Mouse (Mus musculus) heart, adult 11 months (tissue): ENCODE measurements at regions not wholly inside any gene's neighbourhood (a gene's known extent, or its start where the extent isn't known, plus 50 kb on each side); places are given as distances from the start of the nearest gene placed in this dataset.
A peak's percentile ranks its signal among the peaks of the same experiment; 100 is the strongest.
"Not testable (repeated sequence)": the region's sequence is repeated elsewhere in the genome, so short reads cannot be mapped to it uniquely, and the experiment has no call there.

Experiments
- DNase-seq: peaks from one replicate; pipeline ENCODE4 v3.0.0; 2022

DNA sequence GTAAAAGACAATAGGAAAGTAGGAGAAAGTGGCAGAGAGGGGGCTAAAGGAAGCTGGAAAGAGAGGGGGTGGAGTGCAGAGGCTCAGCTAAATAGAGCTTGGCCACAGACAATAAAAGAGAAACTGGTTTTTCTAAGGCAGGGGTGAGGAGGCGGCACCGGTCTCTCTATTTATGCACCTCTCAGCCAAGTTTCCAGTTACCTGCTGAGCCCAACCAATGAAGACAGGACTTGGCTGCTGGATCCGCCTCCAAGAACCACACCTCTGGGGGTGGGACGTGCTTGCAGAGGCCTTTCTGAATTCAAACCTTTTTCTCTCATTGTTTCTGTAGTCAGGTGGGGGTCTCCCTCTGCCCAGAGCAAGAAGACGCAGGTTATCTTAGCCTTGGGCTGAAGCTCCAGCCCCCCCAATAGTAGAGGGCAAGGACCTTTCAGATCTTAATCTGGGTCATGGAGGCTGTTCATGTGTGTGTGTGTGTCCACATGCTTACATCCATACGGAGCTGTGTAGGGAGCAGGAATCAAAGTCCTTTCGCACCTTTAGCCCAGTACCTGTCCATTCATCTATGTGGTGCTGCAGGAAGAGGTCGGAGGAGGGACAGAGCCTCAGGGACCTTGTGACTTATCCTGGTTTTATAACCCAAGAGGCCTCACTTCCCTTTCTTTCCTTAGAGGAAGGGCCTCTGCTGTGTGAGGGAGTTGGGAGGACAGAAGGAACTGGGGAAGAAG, 140.1 kb upstream of the Camk1g start:
- peak; percentile 83 for DNase-seq

DNA sequence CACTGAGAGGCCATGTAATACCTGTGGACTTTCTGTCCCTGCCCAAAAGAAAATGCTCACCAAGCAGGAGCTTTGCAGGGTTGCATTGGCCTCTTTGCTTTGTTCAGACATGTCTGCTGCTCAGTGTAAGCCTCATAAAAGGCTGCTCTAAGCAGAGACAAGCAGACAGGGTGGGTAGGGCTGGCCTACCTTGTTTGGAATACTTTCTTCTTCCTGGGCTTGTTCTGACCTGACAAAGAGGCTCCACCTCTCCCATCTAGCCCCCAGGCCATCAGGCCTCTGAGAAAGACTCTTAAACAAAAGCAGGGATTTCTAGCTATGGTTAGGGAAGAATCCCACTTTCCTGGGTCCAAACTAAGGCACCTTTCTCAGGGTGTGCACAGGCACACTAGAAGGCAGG, 138.2 kb upstream of the Camk1g start:
- DNase-seq, result no peak

DNA sequence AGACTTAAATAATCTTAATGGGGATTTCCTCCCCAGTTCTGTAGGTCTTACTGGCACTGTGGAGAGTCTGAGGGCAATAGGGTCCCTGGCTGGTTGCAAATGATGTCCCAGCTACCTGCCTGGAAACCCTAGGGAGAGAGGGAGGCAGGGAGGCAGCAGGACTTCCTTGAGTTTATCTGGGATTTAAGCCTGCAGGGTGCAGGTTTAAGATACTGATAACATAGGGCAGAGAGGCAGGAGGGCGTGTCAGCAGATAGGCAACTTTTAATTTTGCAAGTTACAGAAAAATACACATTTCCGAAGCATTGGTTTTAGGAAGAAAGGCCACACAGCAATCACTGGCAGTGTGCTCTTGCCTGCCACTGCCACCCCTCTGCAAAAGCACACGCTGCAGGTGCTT, 136.9 kb upstream of the Camk1g start:
- DNase-seq, result no peak

DNA sequence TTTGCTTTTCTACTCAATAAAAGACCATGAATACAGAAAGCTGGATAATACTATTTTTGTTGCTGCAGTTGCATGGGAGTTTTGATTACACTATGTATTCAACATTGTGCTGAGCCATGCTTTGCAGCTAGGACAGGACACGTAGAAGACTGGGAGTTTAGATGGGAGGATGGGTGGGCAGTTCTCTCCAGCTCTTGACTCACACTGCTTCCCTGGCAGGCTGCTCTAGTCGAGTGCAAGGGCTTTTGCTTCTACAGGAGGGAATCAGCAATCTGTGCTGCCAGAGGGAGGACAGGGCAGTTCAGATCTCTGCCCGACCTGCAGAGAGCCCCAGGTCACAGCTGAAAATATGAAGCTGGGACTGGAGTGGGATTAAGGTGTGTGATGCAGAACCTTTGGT, 135.3 kb upstream of the Camk1g start:
- DNase-seq, result no peak

DNA sequence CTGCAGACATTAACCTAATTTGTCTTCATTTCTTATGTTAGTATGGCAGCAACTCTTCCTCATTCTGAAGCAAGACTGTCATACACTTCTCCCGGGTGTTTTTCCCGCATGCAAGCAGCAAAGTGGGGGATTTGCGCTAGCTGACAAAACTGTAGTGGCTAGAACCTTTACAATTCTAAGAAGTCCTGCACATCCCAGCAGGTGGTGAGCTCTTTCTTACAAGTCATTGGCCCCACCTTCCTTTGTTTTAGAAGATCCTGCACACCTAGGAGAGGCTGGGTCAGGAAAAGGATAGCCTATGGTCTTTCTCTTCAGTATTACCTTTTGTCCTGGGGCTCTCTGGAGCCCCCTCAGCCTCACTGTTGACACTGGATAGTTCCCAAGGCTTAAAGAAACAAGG, 134.5 kb upstream of the Camk1g start:
- no peak for DNase-seq

DNA sequence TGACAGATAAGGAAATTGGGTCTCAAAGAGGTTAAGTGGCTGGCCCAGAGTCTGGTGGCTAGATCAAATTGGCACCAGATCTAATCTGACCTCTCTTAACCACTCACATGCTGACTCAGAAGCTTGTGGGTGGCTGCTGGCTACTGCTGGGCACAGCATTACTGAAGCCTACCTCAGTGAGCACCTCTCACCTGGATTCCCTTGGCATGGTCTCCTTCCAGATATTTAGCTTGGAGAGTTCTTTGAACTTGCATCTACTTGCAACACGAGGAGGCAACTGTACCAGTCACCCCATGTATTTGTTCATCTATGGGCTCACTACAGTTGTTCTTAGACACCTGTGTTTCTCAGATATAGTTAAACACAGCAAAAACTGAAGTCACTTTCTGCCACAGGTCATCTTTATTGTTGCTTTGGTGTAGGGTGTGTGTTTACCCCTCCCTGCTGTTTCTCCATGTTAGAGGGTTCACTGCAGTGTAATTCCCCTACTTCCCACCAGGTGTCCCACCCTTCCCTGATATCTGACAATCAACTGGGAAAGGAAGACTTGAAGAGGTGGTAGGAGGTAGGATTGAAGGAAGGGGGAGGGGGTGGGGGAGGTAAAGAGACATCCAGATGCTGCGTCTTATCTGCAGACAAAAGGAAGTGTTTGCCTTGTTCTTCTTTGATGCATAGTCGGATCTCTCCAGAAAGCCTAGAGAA, 133.7 kb upstream of the Camk1g start:
- peak; percentile 25 for DNase-seq

DNA sequence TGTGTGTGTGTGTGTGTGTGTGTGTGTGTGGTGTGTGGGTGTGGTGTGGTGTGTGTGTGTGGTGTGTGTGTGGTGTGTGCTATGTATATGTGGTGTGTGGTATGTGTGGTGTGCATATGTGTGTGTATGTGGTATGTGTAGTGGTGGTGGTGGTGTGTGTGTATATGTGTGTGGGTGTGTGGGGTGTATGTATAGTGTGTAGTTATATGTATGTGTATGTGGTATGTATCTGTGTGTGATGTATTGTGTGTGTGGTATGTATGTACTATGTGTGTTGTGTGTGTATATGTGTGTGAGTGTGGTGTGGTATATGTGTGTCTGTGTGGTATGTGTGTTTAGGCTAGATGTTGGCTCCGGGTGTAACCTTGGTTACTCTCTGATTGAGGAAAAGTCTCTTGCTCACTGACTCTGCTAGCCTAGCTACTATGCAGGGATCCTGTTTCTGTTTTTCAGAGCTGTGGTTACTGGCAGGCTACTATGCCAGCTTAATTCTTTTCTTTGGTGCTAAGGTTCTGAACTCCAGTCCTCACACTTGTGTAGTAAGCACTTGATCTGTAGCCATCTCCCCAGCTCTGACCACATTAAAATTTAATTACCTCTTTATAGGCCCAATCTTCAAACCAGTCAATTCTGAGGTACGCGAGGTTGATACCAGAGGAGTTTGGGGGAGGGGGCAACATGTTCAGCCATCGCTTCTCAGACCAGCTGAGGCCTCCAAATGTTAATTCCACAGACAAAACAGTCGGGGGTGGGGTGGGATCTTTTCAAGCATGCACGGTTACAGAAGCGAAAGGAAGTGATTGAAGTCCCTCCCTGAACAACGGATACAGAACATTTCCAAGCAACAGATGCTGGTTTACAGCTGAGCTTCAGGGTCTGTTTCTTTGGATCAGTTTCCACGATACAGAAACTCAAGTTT, 126.4 kb upstream of the Camk1g start:
- DNase-seq, result no peak

DNA sequence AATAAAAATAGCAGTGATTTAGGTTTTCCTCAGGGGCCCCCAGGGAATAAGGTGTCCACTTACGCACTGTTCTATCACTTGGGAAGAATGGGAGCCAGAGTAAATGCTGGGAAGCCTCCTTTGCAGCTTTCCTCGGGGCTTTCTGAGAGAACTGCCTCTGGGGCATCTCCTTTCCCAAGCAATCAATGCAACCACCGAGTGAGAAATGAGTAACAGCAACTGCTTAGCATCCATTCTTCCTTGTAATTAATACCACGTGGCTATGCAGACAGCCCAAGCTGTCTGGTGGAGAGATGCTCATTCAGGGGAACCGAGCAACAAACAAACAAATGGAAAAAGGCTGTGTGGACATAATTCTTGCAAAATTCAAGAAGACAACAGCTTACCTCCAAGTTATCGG, 117.9 kb upstream of the Camk1g start:
- no peak for DNase-seq

DNA sequence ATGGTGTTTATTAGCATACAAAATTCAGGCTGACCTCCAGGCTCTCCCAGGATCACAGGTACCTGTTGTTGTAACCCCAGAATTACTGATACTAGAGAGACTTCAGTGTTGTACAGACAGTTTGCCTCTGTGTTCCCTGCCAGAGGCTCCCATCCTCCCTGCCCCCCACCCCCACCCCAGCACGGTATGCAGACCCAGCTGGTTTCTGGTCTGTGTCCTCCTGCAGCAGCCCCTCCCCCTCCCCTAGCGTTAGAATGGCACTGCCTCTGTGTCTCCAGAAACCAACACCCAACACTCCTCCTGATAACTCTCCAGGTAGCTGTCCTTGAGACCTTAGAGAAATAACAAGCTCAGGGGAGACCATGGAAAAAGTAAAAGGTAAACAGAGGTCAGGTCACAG, 116.6 kb upstream of the Camk1g start:
- not testable (repeated sequence) for DNase-seq

DNA sequence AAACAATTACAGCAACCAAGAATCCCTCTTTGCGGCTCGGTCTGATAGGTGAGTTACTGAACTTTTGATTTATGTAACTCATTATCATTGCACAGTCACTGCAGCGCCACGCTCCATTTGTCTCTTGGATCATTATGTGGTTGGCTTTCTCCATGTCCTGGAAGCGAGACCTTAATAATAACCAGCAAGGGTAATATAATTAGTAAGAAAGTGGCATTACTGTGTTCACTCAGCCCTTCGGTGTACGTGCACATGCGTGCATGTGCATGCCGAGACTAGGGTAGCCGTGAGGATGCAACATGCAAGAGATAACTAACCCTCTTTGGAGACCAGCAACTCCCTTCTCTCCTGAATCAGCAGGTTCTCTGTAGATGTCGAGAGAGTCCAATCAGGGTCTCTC, 114.9 kb upstream of the Camk1g start:
- no peak for DNase-seq

DNA sequence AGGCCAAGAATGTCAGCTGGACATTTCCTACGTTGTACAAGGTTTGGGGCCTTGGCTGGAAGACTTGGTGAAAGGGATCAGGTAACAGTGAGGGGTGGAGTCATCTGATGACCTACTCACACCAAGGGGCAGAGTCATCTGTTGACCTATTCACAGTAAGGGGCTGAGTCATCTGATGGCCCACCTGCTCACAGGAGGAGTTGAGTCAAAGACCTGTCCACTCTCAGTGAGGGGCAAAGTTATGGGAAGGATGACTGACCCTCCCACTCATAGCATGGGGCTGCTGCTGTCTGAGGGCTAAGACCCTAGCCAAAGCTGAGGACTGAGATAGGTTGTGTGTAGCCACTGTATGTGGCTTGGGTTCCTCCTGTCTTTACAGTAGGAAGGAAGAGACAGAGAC, 107.2 kb upstream of the Camk1g start:
- no peak for DNase-seq

DNA sequence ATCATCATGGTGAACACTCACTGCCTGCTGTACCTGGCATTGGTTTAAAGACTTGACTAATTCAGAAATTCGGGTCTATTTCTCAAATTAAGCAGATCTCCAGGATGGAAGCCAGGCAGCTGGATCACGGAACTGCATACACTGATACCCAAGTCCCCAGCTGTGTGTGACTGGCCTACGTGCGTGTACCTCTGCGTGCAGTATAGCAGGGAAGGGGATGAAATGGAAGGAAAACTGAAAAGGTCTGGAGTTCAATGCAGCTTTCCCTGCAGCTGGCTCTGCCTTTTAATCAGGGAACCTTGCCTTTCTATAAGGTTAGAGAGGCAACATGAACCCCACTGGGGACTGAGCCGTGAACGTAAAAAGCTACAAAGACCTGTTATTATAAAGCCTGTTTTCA, 106.7 kb upstream of the Camk1g start:
- no peak for DNase-seq

DNA sequence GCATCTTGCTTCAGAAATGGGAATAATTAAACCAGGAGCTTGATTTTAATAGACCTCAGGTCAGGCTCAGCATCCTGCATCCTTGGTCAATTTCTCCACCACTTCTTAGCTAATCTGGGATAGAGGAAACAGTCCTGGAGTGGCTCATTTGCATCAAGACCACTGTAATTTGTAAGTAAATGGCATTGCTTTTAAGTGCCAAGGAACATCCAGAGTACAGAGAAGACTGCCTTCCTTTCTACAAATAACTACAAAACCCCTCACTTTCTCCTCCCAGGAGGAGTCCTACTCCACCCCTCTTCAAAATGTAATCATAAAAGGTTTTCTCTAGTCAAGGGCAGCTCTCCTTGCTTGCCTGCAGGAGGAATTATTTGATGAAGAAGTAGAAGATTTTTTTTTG, 96.2 kb upstream of the Camk1g start:
- no peak for DNase-seq

DNA sequence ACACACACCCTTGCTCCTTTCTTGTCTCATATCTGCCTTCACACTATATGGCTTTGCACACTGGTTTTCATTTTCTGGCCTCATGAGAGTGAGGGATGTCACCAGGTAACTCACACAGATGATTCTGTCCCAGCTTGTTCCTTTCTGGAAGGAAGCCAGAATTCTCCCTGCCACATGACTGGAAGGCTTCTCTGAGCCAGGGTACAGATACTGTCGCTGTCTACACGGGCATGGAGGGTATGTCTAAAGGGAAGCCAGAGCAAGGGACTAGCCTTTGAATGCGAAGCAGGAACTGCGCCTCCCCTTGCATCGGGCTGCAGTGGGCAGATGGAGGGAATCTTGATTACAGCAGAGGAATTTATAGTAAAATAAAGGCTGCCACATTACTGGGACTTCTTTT, 89.6 kb upstream of the Camk1g start:
- no peak for DNase-seq

DNA sequence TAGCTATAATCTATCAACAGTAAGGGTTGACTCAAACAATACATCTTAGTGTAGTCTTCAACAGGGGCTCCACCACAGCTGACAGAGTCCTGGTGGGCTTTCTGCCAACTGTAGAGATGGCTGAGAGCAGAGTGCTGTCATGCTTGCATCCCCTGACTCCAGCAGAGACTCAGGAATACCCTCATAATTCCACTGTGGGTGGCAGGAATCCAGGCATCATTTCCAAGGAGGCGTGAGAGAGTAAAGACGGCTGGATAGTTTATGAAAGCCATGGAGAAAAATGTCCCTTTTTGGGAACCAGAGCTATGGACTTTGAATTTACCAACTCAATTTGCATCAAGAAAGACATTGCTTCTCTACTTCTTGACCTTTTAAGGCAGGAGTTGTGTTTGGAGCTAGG, 87.8 kb upstream of the Camk1g start:
- DNase-seq, result no peak

DNA sequence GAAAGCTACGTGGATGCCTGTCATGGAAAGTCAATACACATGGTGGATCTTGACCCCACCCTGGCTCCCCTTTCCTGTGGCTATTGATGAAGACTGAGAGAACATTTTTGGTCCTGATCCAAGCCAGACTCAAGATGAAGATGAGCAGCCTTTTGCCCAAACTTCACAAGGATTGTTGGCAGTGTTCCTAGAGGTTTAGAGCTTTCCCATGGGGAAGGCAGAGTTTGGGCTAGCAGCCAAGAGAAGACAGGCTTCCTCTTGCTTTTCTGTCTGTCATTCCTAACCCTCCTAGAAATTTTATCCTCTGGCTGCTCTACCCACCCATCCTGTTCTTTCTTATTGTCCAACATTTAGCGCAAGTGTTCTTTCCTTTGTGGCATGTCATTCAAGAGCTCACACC, 83.6 kb upstream of the Camk1g start:
- no peak for DNase-seq

DNA sequence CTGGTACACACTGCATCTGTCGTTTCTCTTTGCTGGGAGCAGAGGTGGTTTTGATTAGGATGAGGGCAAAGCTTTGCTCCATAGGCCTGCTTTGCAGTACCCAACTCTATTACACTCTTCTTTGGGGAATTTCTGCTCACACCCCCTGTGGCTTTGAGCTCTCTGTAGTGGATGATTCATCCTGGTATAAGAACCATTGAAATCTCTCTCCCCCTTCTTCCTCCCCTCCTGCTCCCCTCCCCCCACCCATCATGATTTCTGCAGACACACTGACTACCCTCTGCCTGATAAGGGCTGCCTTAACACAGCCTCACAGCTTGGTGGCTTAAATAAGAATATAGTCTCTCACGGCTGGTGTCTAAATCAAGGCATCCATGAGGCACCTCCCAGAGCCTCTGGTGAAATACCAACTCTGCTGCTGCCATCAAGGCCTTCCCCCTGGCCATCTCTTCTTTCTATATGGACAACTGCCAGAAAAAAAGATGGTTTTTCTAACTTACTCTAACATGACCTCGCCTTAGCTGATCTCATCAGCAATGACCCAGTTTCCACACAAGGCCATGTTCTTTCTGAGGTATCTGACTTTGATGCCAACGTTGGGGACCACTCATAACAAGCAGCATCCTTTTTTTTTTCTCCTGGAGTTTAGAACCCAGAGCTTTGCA, 81.5 kb upstream of the Camk1g start:
- DNase-seq, result no peak

DNA sequence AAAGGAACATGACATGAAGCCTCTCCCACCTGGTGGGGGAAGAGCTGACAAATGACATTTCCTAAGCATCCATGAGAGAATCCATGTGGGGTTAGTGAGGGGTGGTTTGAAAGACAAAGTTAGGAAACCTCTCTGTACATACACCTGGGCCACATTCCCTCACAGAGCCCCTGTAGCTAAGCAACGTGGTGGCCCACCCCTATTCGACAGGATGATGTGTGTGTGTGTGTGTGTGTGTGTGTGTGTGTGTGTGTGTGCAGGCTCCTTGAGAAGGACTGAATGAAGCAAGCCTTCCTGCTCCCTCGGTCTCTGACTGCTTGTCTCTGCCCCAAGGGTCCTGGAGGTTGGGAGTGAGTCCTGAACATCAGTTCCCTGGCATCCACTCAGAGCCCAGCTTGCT, 80.7 kb upstream of the Camk1g start:
- no peak for DNase-seq

DNA sequence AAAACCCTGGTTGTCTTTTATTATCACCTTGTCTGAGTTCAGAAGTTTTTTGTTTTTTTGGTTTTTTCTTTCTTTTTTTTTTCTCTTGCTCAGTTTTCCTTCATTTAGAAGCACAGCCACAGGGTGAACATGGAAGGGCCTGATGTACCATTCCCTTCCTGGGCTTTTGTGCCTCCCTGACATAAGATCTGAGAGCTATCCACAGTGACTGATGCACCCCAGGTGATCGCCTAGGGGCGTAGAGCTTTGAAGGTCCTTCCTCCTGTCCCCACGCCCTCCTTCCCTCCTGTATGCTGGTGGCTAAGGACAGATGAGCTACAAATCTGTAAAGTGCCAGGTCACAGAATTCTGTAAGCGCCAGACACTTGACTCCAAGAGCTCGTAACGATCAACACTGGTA, 80.1 kb upstream of the Camk1g start:
- DNase-seq, result no peak

DNA sequence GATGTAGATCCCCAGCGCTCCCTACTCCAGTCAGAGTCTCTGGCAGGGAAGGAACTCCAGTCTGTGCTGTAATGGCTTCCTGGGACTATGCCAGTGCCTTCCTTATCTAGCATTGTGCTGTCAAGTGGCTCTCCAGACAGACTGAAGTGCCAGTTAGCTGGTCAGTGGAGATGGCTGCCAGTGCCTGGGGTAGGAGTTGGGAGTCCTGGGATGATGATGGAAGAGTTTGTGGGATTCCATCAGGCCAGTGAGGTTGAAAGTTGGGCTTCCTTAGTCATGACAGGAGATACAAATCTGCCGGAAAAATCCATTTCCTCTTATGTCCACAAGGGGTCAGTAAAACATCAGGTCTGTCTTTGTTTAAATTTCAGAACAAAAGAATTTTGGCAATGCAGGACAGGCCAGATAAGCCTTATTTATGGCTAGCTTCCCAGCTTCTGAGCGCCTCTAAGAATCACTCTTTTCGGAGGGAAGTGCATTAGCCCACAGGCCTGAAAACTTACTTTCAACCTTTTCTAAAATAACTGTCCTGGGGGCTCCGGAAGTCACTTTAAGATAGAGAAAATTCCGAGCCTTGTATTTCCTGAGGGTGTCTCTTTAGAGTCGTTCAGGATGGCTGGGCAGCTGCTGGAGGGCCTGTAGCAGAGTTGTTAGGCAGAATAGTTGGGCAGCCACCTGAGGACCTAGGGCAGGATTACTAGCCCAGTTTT, 79.5 kb upstream of the Camk1g start:
- peak; percentile 95 for DNase-seq

DNA sequence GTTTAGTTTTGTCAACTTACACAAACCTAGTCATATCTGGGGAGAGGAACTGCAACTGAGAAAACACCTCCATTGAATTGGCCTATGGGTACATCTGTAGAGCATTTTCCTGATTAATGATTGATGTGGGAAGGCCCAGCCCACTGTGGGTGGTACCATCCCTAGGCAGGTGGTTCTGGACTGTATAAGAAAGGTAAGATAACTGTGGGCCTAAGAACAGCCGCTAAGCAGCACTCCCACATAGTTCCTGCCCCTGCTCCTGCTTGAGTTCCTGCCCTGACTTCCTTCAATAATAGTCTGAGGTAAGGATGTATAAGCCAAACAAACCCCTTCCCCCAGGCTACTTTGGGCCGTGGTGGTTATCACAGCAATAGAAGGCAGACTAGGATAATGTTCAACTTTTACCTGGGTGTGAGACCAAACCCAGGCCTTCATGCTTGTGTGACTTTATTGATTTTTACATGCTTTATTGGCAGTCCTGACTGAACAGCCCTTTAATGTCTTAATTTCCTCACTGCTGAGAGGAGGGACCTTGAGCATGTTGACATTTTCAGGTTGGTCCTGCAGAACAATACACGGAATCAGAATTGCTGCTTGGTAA, 78.8 kb upstream of the Camk1g start:
- no peak for DNase-seq

DNA sequence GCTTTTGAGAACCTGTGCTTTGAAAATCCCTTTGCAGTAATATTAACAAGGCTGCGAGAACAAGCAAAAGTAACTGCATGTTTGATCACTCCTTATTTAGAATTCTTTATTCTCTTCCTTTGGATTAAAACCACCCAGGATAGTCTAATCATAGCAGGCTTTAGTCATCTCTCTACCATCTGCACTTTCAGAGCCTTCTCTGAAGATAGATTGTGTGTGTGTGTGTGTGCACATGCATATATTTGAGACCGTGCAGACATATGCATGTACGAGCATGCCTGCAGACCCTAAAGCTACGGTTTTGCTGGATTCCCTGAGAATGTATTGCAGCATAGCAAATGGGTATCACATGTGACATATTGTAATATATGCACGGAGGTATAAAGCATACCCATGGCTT, 77.5 kb upstream of the Camk1g start:
- no peak for DNase-seq
